Mouse (Mus musculus): Measurements from ENCODE around the gene Mpg.
A peak's percentile ranks its signal among the peaks of the same experiment; 100 is the strongest.

- TF ChIP-seq CTCF (IDR thresholded peaks at IDR 0.05; ENCODE audit: insufficient read depth, low read depth, low read length) (peak; percentile 73), POLR2A (IDR thresholded peaks at IDR 0.05; ENCODE audit: insufficient read depth, low read depth, low read length) (no peak)
These were observed 9.5 kb upstream of the Mpg start for GRCm38 (mm10) chr11:32216851-32217250.
